Mouse (Mus musculus) regulatory T cell (primary cell): ENCODE data around the gene Olfr926.
"Not testable (repeated sequence)": the region's sequence is repeated elsewhere in the genome, so short reads cannot be mapped to it uniquely, and the experiment has no call there.

Source experiments
- in situ Hi-C: fragments of 300-600 bp; cut with MboI, MseI; formaldehyde crosslinking; loops from one replicate; pipeline ENCODE4 v1.15.1; 2025; ENCODE audit warnings: high pct_unique_total_duplicates

Gene Olfr926

DNA sequence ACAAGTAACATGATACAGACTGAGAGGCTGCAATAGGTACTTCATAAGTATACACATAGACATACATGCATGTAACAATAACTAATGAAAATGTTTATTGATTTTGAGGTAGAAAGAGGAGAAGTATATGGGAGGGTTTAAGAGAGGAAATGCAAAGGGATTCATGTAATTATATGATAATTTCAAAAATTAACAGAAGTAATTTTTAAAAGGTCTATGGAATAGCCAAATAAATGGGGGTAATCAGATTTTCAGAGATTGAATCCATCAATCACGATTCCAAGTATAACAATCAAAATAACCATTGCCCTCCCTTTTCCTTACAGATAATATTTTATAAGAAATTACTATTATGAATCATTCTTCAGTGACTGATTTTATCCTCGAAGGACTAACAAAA lies at the start of gene Olfr926:
TSS of gene Olfr926 (plus strand) at position 301 of the 400 bp plus-strand sequence.
- in situ Hi-C loops, result no loop called here

DNA sequence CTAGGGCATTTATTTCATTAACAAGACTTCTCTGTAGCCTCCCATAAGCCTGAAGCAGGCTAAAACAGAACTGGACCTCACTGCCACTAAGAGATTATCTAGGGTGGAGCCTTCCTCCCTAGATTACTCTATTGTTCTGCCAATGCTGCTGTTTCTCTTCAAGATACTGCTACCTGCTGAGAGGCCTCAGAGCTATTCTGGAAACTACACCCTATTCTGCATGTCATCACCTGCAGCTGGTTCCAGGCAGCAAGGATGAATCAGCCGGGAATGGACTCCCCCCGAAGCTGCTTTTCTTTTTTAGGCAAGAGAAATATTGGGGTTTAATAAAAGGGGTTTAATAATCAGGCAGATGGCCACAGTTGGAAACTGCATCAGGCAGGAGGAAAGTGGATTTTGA lies 43.9 kb upstream of the Olfr926 start:
- in situ Hi-C loops, result no loop called here

DNA sequence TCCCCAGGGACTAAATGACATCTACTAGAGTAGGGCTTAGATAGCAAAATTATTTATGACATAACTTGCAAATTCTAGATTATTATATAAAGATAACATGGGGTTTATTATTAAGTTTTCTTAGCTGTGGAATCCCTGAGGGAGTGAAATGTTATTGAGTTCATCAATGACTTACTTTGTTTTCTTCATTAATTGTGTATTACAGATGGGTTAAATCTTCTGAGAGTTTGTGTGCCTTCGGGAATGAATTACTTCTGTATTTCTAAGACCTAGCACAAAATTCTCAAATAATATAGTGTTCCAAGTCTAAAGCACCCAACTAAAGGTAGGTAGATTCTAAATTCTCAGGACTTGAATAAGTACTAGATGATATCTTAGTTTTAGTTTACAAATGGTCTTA lies 32.8 kb upstream of the Olfr926 start, which contains the start of gene Olfr924:
TSS of gene Olfr924 (plus strand) at position 301 of the 400 bp plus-strand sequence.
- in situ Hi-C loops, result no loop called here

DNA sequence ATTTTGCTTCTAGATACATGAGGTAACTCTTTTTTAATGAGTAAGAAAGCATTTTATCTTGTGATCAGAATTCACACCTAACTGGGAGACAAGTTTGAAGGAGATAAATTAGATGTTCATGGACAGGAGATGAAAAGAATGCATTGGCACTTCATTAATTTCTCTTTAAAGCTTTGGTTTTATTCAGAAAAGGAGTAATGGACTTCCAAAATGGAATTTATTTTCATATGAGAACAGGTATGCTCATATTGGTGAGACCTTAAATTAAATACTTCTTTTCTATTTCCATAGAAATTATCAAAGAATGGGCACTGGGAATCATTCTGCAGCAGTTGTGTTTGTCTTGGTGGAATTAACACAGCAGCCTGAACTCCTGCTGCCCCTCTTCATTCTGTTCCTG lies 22.2 kb upstream of the Olfr926 start, which contains the start of gene Olfr26:
TSS of gene Olfr26 (plus strand) at position 301 of the 400 bp plus-strand sequence.
- in situ Hi-C loops, result no loop called here

DNA sequence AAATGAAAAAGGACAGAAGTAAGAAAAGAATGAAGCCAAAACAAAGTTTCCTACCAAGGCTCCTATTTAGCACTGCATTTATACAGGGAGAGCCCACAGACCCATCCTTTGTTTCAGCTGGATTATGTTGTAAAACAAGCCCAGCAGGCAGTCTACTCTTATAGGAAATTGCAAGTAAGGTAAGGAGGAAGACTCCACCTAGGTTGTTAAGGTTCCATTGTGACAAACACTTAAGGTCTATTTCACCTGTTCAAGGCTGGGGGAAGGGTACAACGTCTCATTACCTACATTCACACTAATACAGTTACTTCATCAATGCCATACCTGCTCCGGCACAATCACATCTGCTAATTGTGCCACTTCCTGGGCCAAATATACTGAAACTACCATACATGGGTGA lies 2.0 kb upstream of the Olfr926 start:
- in situ Hi-C loops, result not testable (repeated sequence)
